Mouse (Mus musculus) testis, postnatal 14 days (tissue): Measurements from ENCODE around the gene Hdac8.

Experiments
- DNase-seq: peaks from one replicate; pipeline ENCODE4 v3.0.0; 2021; ENCODE audit warnings: low spot score

The Hdac8 gene

GRCm38 (mm10) chrX:102339396-102340155 lies 165.6 kb downstream of the Hdac8 start:
- DNase-seq, result no peak

GRCm38 (mm10) chrX:102319696-102320095 lies 185.5 kb downstream of the Hdac8 start:
- no peak for DNase-seq

GRCm38 (mm10) chrX:102319252-102319651 lies 185.9 kb downstream of the Hdac8 start:
- DNase-seq, result peak; percentile 14

GRCm38 (mm10) chrX:102318782-102319181 lies 186.4 kb downstream of the Hdac8 start:
- no peak for DNase-seq

GRCm38 (mm10) chrX:102311119-102311518 lies 194.0 kb downstream of the Hdac8 start:
- DNase-seq, result no peak

GRCm38 (mm10) chrX:102307511-102307910 lies 197.6 kb downstream of the Hdac8 start:
- no peak for DNase-seq

- DNase-seq, result no peak
Observed at GRCm38 (mm10) chrX:102305806-102306205, 199.4 kb downstream of the Hdac8 start.

GRCm38 (mm10) chrX:102304914-102305313 lies 200.2 kb downstream of the Hdac8 start:
- DNase-seq, result no peak

GRCm38 (mm10) chrX:102302476-102302875 lies 202.7 kb downstream of the Hdac8 start:
- no peak for DNase-seq

GRCm38 (mm10) chrX:102284889-102285288 lies 220.3 kb downstream of the Hdac8 start:
- no peak for DNase-seq

- no peak for DNase-seq
Observed at GRCm38 (mm10) chrX:102262620-102263345, 242.4 kb downstream of the Hdac8 start.

- no peak for DNase-seq
Observed at GRCm38 (mm10) chrX:102259772-102260171, 245.4 kb downstream of the Hdac8 start.

GRCm38 (mm10) chrX:102253892-102254291 lies 251.3 kb downstream of the Hdac8 start:
- peak; percentile 7 for DNase-seq

GRCm38 (mm10) chrX:102251937-102252860 lies 253.0 kb downstream of the Hdac8 start, which contains the start of gene Cited1:
Cited1 (minus strand) TSS chrX:102252181.
- peak; percentile 81 for DNase-seq

GRCm38 (mm10) chrX:102251221-102251936 lies 253.8 kb downstream of the Hdac8 start:
- DNase-seq, result peak; percentile 17

- DNase-seq, result peak; percentile 53
Observed at GRCm38 (mm10) chrX:102250891-102251170, 254.3 kb downstream of the Hdac8 start.

- peak; percentile 13 for DNase-seq
Observed at GRCm38 (mm10) chrX:102250150-102250890, 254.8 kb downstream of the Hdac8 start.

GRCm38 (mm10) chrX:102244334-102244733 lies 260.8 kb downstream of the Hdac8 start:
- DNase-seq, result no peak
